Mouse (Mus musculus) heart, embryonic 13.5 days (tissue): ENCODE data around the gene Rgs6. TPM values are rescaled to one million over a fixed set of nuclear protein-coding genes. Genes with fewer than 3 reads are reported as not detected.
A peak's percentile ranks its signal among the peaks of the same experiment; 100 is the strongest.

Experiments
- ATAC-seq: fragments of 200-750 bp; cut with Nextera tagmentation; 2 replicates; pipeline ENCODE4 v1.8.0; 2017; ENCODE audit warnings: moderate TSS enrichment; ENCODE audit not compliant: insufficient number of reproducible peaks, low FRiP score, low TSS enrichment; ENCODE audit errors: extremely low read depth
- H3K27ac ChIP-seq: fragments of 300-500 bp; sonication (generic); replicated peaks from 2 replicates; pipeline ENCODE4 v1.5.1; 2015; ENCODE audit warnings: moderate library complexity, mild to moderate bottlenecking, inconsistent platforms
- H3K27me3 ChIP-seq: fragments of 300-500 bp; sonication (generic); replicated peaks from 2 replicates; pipeline ENCODE4 v1.6.1; 2015; ENCODE audit warnings: mild to moderate bottlenecking, inconsistent platforms
- H3K36me3 ChIP-seq: fragments of 300-500 bp; sonication (generic); 2 replicates; pipeline ENCODE4 v1.6.1; 2015; ENCODE audit warnings: mild to moderate bottlenecking, inconsistent platforms
- H3K4me1 ChIP-seq: fragments of 300-500 bp; sonication (generic); 2 replicates; pipeline ENCODE4 v1.6.1; 2015; ENCODE audit warnings: inconsistent platforms
- H3K4me2 ChIP-seq: fragments of 300-500 bp; sonication (generic); 2 replicates; pipeline ENCODE4 v1.6.1; 2015; ENCODE audit warnings: inconsistent platforms, mild to moderate bottlenecking, moderate library complexity
- H3K4me3 ChIP-seq: fragments of 300-500 bp; sonication (generic); 2 replicates; pipeline ENCODE4 v1.5.1; 2015; ENCODE audit warnings: moderate library complexity, mild to moderate bottlenecking, inconsistent platforms
- H3K9ac ChIP-seq: fragments of 300-500 bp; sonication (generic); 2 replicates; pipeline ENCODE4 v1.6.1; 2015; ENCODE audit warnings: inconsistent platforms, mild to moderate bottlenecking, moderate library complexity
- H3K9me3 ChIP-seq: fragments of 300-500 bp; sonication (generic); 2 replicates; pipeline ENCODE4 v1.6.1; 2016; ENCODE audit warnings: inconsistent platforms
- WGBS: fragments of 180-500 bp; shearing (Covaris S2); methylation state at CpG from one replicate; pipeline ENCODE4 v1.1.7; 2015; ENCODE audit warnings: mixed read lengths; 5-methylcytosine and 5-hydroxymethylcytosine counted together
- polyA plus RNA-seq: library from polyadenylated mRNA; unstranded; fragments of >200 nt; fragmentation: Nextera tagmentation; extraction: Ambion mirVana; gene quantifications from 2 replicates; pipeline ENCODE4 v1.2.1, GENCODE M21; 2015

The Rgs6 gene
- 13.6 and 13.8 TPM in 2 replicates for polyA plus RNA-seq

- Histone ChIP-seq H3K9me3 (peaks cover 2% of the 10 kb centered on the region), H3K9ac (0 out of 2 replicates have a peak within 1 kb of the TSS, but pooled peaks have one; percentile 37), H3K36me3 (no peaks in the 10 kb centered on the region), H3K4me1 (peaks cover 10% of the 10 kb centered on the region), H3K4me2 (peak within 1 kb of the TSS; percentile 61), H3K27ac (no peak within 1 kb of the TSS), H3K27me3 (no peaks in the 10 kb centered on the region), H3K4me3 (peak within 1 kb of the TSS; percentile 14; the same call in 1 of the 2 replicates)
- WGBS = 87% methylated on average over 2 of the region's 2 CpGs
- ATAC-seq = no peak
Measured at GRCm38 (mm10) chr12:82588017-82588416, at the start of gene Rgs6. TSS of gene Rgs6 (plus strand) at chr12:82588292.

DNA sequence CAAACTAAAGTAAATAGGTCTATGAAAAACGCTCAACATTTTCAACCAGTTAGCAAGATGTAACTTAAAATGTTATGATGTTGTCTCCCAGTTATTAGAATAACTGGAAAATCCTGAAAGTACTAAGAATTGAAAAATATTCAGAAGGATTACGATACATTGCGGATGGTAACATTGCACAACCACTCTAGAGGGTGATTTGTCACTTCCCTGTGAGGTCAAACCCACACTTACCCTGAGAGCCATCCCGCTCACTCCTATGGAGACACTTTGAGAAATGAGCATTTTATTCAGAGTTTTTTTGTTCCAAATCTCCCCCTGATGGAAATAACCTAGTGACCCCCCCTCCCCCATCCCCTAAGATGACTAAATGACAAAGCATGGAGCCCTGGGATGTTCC, 41.0 kb upstream of the Rgs6 start:
- Histone ChIP-seq H3K27ac (no peak overlapping the region), H3K4me3 (no peak overlapping the region), H3K4me1 (no peaks in the 10 kb centered on the region), H3K4me2 (no peak overlapping the region), H3K9me3 (peaks cover 9% of the 10 kb centered on the region), H3K36me3 (no peaks in the 10 kb centered on the region), H3K27me3 (no peaks in the 10 kb centered on the region), H3K9ac (no peak overlapping the region)
- WGBS = 80% methylated on average over 4 of the region's 4 CpGs
- no peak for ATAC-seq

GRCm38 (mm10) chr12:82549228-82549627, 38.9 kb upstream of the Rgs6 start:
- WGBS = 53% methylated on average over 6 of the region's 6 CpGs
- Histone ChIP-seq H3K36me3 (no peaks in the 10 kb centered on the region), H3K27me3 (no peaks in the 10 kb centered on the region), H3K4me1 (no peaks in the 10 kb centered on the region), H3K4me2 (no peak overlapping the region), H3K9me3 (peaks cover 9% of the 10 kb centered on the region), H3K27ac (no peak overlapping the region), H3K9ac (no peak overlapping the region), H3K4me3 (no peak overlapping the region)
- no peak for ATAC-seq

DNA sequence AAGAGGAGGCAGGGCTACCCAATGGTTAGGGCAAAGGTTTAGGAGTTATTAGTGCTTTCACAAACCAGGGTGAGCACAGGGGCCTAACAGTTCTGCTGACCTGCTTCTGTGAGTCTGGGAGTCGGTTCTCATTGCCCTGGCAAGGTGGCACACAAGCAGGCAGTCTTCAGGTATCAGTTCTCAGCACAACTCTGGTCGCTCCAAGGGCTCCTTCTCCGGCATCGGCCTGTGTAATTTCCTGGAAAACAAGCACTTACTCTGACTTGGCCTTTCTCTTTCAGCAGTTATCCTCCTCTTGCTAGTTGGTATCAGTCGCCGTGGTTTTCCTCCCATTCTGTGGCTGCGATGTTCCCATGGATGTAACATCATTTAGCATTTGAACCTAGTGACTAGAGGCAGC, 38.0 kb upstream of the Rgs6 start:
- 85% methylated on average over 7 of the region's 7 CpGs for WGBS
- no peak for ATAC-seq

GRCm38 (mm10) chr12:82552376-82552775, 35.7 kb upstream of the Rgs6 start:
- ATAC-seq = no peak
- H3K4me3 ChIP-seq = no peak overlapping the region
- peaks cover 9% of the 10 kb centered on the region for H3K9me3 ChIP-seq
- no peak overlapping the region for H3K4me2 ChIP-seq
- no peaks in the 10 kb centered on the region for H3K27me3 ChIP-seq
- WGBS = 83% methylated on average over 5 of the region's 5 CpGs
- H3K36me3 ChIP-seq = no peaks in the 10 kb centered on the region
- H3K27ac ChIP-seq = no peak overlapping the region
- H3K4me1 ChIP-seq = no peaks in the 10 kb centered on the region
- H3K9ac ChIP-seq = no peak overlapping the region

More for the DNA sequence above, 38.0 kb upstream of the Rgs6 start:
- no peak overlapping the region for H3K4me2 ChIP-seq
- no peak overlapping the region for H3K27ac ChIP-seq
- H3K27me3 ChIP-seq = no peaks in the 10 kb centered on the region
- H3K9me3 ChIP-seq = peaks cover 9% of the 10 kb centered on the region
- H3K4me1 ChIP-seq = no peaks in the 10 kb centered on the region
- no peaks in the 10 kb centered on the region for H3K36me3 ChIP-seq
- H3K4me3 ChIP-seq = no peak overlapping the region
- no peak overlapping the region for H3K9ac ChIP-seq

- H3K27ac ChIP-seq = no peak overlapping the region
- no peaks in the 10 kb centered on the region for H3K27me3 ChIP-seq
- no peak overlapping the region for H3K4me2 ChIP-seq
- ATAC-seq = no peak
- no peaks in the 10 kb centered on the region for H3K9me3 ChIP-seq
- H3K4me3 ChIP-seq = no peak overlapping the region
- peaks cover 9% of the 10 kb centered on the region for H3K4me1 ChIP-seq
- no peak overlapping the region for H3K9ac ChIP-seq
- no peaks in the 10 kb centered on the region for H3K36me3 ChIP-seq
Measured at GRCm38 (mm10) chr12:82562916-82563315, 25.2 kb upstream of the Rgs6 start.

- H3K27me3 ChIP-seq = no peaks in the 10 kb centered on the region
- WGBS = 71% methylated on average over 1 of the region's 1 CpGs
- no peak for ATAC-seq
Measured at GRCm38 (mm10) chr12:82568370-82568769, 19.7 kb upstream of the Rgs6 start.

GRCm38 (mm10) chr12:82572706-82573105, 15.4 kb upstream of the Rgs6 start:
- ATAC-seq = no peak
- H3K9ac ChIP-seq = no peak overlapping the region
- WGBS = 79% methylated on average over 1 of the region's 1 CpGs
- no peaks in the 10 kb centered on the region for H3K36me3 ChIP-seq
- no peaks in the 10 kb centered on the region for H3K27me3 ChIP-seq
- no peak overlapping the region for H3K4me2 ChIP-seq
- H3K9me3 ChIP-seq = no peaks in the 10 kb centered on the region
- H3K4me3 ChIP-seq = no peak overlapping the region
- no peaks in the 10 kb centered on the region for H3K4me1 ChIP-seq
- H3K27ac ChIP-seq = no peak overlapping the region

More at GRCm38 (mm10) chr12:82568370-82568769, 19.7 kb upstream of the Rgs6 start:
- Histone ChIP-seq H3K36me3 (no peaks in the 10 kb centered on the region), H3K27ac (no peak overlapping the region), H3K4me3 (no peak overlapping the region), H3K4me2 (no peak overlapping the region), H3K4me1 (no peaks in the 10 kb centered on the region), H3K9me3 (no peaks in the 10 kb centered on the region), H3K9ac (no peak overlapping the region)

GRCm38 (mm10) chr12:82586592-82586991, 1.5 kb upstream of the Rgs6 start:
- H3K27me3 ChIP-seq = no peaks in the 10 kb centered on the region
- H3K4me1 ChIP-seq = peaks cover 10% of the 10 kb centered on the region
- no peak overlapping the region for H3K4me2 ChIP-seq
- ATAC-seq = no peak
- H3K9me3 ChIP-seq = no peaks in the 10 kb centered on the region
- H3K27ac ChIP-seq = no peak overlapping the region
- WGBS = 43% methylated on average over 7 of the region's 7 CpGs
- no peak overlapping the region for H3K9ac ChIP-seq
- H3K36me3 ChIP-seq = no peaks in the 10 kb centered on the region
- no peak overlapping the region for H3K4me3 ChIP-seq

DNA sequence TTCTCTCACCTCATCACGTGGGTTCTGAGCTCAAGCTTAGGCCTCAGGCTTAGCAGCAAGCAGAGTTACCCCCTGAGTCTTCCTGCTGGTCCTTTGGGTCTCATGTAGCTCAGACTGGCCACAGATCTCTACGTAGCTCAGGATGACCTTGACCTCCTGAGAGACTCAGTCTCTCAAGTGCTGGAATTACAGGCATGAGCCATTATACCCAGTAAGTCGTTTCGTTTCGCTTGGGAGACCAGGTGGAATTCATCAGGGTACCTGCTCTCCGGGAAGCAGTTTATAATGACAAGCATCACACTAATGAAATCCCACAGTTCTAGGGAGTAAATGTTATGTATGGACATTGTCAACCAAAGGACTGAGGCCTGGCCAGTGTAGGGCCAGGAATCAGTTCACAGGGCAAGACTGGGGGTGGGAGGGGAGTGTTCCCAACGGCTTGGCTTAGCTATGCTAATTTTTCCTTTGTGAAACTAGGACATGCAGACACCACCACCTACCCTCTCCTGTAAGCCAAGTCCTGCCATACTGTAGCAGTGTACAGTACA, 670 bp upstream of the Rgs6 start:
- H3K36me3 ChIP-seq = no peaks in the 10 kb centered on the region
- WGBS = 61% methylated on average over 7 of the region's 7 CpGs
- no peak overlapping the region for H3K4me2 ChIP-seq
- H3K4me3 ChIP-seq = no peak overlapping the region
- ATAC-seq = no peak
- peaks cover 10% of the 10 kb centered on the region for H3K4me1 ChIP-seq
- H3K9ac ChIP-seq = no peak overlapping the region
- no peaks in the 10 kb centered on the region for H3K27me3 ChIP-seq
- H3K27ac ChIP-seq = no peak overlapping the region
- no peaks in the 10 kb centered on the region for H3K9me3 ChIP-seq

DNA sequence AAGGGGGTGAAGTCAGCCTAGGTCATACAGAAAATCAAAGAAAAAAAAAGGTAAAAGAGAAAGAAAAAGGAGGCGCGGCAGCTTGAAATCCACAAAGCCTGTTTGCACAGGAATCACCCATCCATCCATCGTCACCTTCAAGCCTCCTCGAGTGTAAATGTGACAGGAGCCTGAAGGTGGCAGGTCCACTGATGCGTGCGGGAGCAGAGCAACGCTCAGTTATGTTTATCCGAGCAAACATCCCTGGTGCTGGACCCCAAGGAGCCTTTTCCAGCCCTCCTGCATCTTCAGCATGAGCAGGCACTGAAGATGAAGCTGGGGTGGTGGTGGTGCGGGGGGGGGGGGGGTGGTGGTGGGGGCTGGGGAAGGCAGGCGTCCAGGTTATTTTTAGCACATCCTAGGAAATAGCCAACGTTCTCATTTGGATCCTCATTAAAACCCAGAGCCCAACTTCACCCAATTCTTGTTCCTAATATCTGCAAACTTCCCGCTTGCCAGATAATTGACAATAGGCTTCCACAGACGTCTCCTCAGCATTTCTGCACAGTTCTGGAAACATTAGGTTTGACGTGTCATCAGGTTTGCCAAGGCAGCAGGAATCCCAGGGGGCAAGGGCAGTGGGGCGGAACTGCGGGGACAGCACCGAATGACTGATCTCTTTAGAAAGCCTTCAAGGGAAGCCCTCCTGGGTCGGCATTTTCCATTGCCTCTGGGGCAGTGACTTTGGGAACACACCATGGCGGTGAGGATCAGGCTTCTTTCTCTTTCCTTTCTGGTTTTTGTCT, 946 bp downstream of the Rgs6 start:
- Histone ChIP-seq H3K27ac (no peak overlapping the region), H3K4me1 (peaks cover 10% of the 10 kb centered on the region), H3K27me3 (no peaks in the 10 kb centered on the region), H3K9ac (0 out of 2 replicates have a peak overlapping the region, but pooled peaks have one; percentile 37), H3K36me3 (no peaks in the 10 kb centered on the region), H3K9me3 (peaks cover 8% of the 10 kb centered on the region), H3K4me2 (peak overlapping the region; percentile 61), H3K4me3 (peak overlapping the region; percentile 14; the same call in 1 of the 2 replicates)
- ATAC-seq = no peak
- 19% methylated on average over 18 of the region's 19 CpGs for WGBS

DNA sequence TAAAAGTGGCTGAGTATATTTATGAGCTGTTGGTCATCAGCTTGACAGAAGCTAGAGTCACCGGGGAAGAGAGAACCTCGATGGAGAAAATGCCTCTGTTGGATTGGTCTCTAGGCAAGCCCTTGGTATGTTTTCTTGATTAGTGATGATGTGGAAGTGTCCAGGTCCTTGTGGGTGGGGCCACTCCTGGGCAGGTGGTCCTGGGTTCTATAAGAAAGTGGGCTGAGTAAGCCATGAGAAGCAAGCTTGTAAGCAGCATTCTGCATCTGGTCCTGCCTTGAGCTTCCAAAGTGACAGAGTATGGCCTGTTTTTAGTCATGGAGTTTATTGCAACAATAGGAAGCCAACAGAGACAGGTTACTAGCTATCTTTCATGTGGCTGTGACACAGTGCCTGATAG, 10.9 kb downstream of the Rgs6 start:
- Histone ChIP-seq H3K9me3 (no peaks in the 10 kb centered on the region), H3K4me3 (no peak overlapping the region), H3K36me3 (no peaks in the 10 kb centered on the region), H3K27me3 (no peaks in the 10 kb centered on the region), H3K4me2 (no peak overlapping the region), H3K4me1 (peaks cover 8% of the 10 kb centered on the region), H3K27ac (no peak overlapping the region), H3K9ac (no peak overlapping the region)
- WGBS = 85% methylated on average over 2 of the region's 2 CpGs
- no peak for ATAC-seq
